Mouse (Mus musculus) lung, postnatal 0 days (tissue): ENCODE results near the gene Tchp.

ENCODE experiments used
- CTCF ChIP-seq: IDR thresholded peaks from 2 replicates; pipeline ENCODE4 v1.5.1; 2016; ENCODE audit warnings: antibody characterized with exemption, mild to moderate bottlenecking
- EP300 ChIP-seq: IDR thresholded peaks from 2 replicates; pipeline ENCODE4 v1.6.1; 2016; ENCODE audit warnings: antibody characterized with exemption, mild to moderate bottlenecking, control low read depth

- TF ChIP-seq CTCF: no peak
- no peak for TF ChIP-seq EP300
Observed at GRCm38 (mm10) chr5:114740595-114740994, 33.0 kb downstream of the Tchp start.
